Mouse (Mus musculus) heart, adult 2 months (tissue): ENCODE data around the gene Tfap4. TPM values are rescaled to one million over a fixed set of nuclear protein-coding genes. Genes with fewer than 3 reads are reported as not detected.

ENCODE experiments used
- DNase-seq, 2 experiments: peaks; one replicate each; pipeline ENCODE4 v3.0.0; 2021
- H3K27ac ChIP-seq: fragments of 200-600 bp; 2 replicates; pipeline ENCODE4 v1.8.1; 2022
- H3K27me3 ChIP-seq: fragments of 200-500 bp; 2 replicates; pipeline ENCODE4 v1.6.1; 2012; ENCODE audit warnings: mild to moderate bottlenecking, low read length, inconsistent platforms, mixed read lengths; ENCODE audit not compliant: control insufficient read depth, insufficient read depth
- H3K36me3 ChIP-seq: fragments of 200-500 bp; 2 replicates; pipeline ENCODE4 v1.6.1; 2012; ENCODE audit warnings: low read length, inconsistent platforms; ENCODE audit not compliant: control insufficient read depth, insufficient read depth
- H3K4me1 ChIP-seq: fragments of 200-500 bp; 2 replicates; pipeline ENCODE4 v1.6.1; 2011; ENCODE audit warnings: low read length; ENCODE audit not compliant: control insufficient read depth, insufficient read depth
- H3K4me3 ChIP-seq: fragments of 200-600 bp; 2 replicates; pipeline ENCODE4 v1.8.1; 2022
- H3K79me2 ChIP-seq: fragments of 200-500 bp; replicated peaks from 2 replicates; pipeline ENCODE4 v1.6.1; 2012; ENCODE audit warnings: mild to moderate bottlenecking, inconsistent platforms, low read length, moderate library complexity, mixed read lengths; ENCODE audit not compliant: control insufficient read depth, insufficient read depth
- H3K9ac ChIP-seq: fragments of 200-500 bp; 2 replicates; pipeline ENCODE4 v1.6.1; 2012; ENCODE audit warnings: low read depth, mild to moderate bottlenecking, control low read depth, inconsistent platforms, low read length, mixed read lengths
- CTCF ChIP-seq: fragments of 200-600 bp; IDR thresholded peaks from 2 replicates; pipeline ENCODE4 v1.8.1; 2022; ENCODE audit warnings: antibody characterized with exemption, mild to moderate bottlenecking, moderate library complexity
- EP300 ChIP-seq: fragments of 200-500 bp; IDR thresholded peaks from 2 replicates; pipeline ENCODE4 v1.6.1; 2011; ENCODE audit warnings: low read depth, low read length, control low read depth; ENCODE audit not compliant: insufficient read depth
- POLR2A ChIP-seq: fragments of 200-500 bp; IDR thresholded peaks from 2 replicates; pipeline ENCODE4 v1.6.1; 2011; ENCODE audit warnings: mild to moderate bottlenecking, low read depth, low read length, control low read depth; ENCODE audit not compliant: insufficient read depth
- WGBS: fragments of 180-500 bp; shearing (Covaris S2); methylation state at CpG from one replicate; pipeline ENCODE4 v1.1.7; 2018; 5-methylcytosine and 5-hydroxymethylcytosine counted together
- intact Hi-C: fragments of 180-260 bp; cut with DNase I; formaldehyde crosslinking; loops from one replicate; pipeline ENCODE4 v1.15.1; 2025
- polyA plus RNA-seq: library from polyadenylated mRNA; depleted of rRNA; stranded (reverse); fragments of >200 nt; gene quantifications from 2 replicates; pipeline ENCODE4 v1.2.3, GENCODE M21; 2012
- total RNA-seq, 2 experiments: library from RNA; stranded (reverse); gene quantifications; 2 replicates each; pipeline ENCODE4 v1.2.3; 2021

Gene Tfap4
- total and polyA plus RNA-seq, 3 experiments, result 2.4 to 3.4 (median 3.2) TPM

DNA sequence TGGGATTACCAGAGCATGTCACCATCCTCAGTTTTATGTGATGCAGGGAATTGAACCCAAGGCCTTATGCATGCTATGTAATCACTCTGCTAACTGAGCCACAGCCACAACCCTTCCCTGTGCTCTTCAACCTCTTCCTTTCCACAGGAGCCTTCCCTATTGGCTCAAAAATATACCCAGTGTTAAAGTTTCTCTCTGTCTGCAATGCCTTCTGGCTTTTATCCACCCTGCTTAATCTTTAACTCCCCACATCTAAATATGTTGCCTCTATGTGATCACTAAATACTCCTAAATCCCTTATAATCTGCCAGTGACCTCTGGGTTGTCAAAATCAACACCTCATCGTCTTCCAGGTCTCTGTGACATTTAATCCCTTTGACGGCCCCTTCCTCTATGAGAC lies 41.7 kb downstream of the Tfap4 start:
- no peak overlapping the region for H3K4me3 ChIP-seq
- H3K27ac ChIP-seq, result peak overlapping the region; percentile 1
- H3K4me1 ChIP-seq, result peaks cover 12% of the 10 kb centered on the region
- TF ChIP-seq CTCF, result no peak
- no peak for TF ChIP-seq POLR2A
- TF ChIP-seq EP300, result no peak
- 42% methylated on average over 2 of the region's 2 CpGs for WGBS
- no peaks in the 10 kb centered on the region for H3K27me3 ChIP-seq
- DNase-seq, result no peak
- no peak overlapping the region; the same call in 1 of the 2 replicates for H3K9ac ChIP-seq
- intact Hi-C loops, result no loop called here
- peaks cover 19% of the 10 kb centered on the region for H3K36me3 ChIP-seq
- H3K79me2 ChIP-seq, result no peaks in the 10 kb centered on the region

DNA sequence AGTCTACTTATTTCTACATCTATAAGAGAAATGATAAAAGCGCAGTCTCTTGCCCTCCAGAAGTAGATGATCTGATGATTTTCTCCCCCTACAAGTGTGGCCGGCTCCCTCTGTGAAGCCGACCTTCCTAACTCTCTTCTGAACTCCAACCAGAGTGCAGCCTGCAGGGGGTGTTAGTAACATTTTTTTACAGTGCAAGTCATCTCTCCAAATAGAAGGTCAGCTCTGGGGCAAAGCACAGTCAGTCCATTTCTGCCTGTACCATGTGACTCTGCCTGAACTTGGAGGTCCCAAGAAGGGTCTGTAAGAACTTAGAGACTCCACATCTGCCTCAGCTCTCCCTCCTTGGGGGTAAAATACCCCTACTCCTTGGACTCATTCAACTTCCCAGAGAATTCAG lies 45.3 kb downstream of the Tfap4 start:
- H3K4me1 ChIP-seq, result peaks cover 19% of the 10 kb centered on the region
- TF ChIP-seq EP300 (no peak), CTCF (peak; percentile 31; the same call in 1 of the 2 replicates), POLR2A (no peak)
- peaks cover 26% of the 10 kb centered on the region for H3K36me3 ChIP-seq
- H3K27ac ChIP-seq, result peak overlapping the region; percentile 68
- H3K27me3 ChIP-seq, result no peaks in the 10 kb centered on the region
- H3K4me3 ChIP-seq, result no peak overlapping the region
- peak in 1 of 2 experiments; percentile 42 for DNase-seq
- H3K9ac ChIP-seq, result peak overlapping the region; percentile 65
- no peaks in the 10 kb centered on the region for H3K79me2 ChIP-seq
- 50% methylated on average over 3 of the region's 3 CpGs for WGBS
- intact Hi-C loops, result no loop called here

DNA sequence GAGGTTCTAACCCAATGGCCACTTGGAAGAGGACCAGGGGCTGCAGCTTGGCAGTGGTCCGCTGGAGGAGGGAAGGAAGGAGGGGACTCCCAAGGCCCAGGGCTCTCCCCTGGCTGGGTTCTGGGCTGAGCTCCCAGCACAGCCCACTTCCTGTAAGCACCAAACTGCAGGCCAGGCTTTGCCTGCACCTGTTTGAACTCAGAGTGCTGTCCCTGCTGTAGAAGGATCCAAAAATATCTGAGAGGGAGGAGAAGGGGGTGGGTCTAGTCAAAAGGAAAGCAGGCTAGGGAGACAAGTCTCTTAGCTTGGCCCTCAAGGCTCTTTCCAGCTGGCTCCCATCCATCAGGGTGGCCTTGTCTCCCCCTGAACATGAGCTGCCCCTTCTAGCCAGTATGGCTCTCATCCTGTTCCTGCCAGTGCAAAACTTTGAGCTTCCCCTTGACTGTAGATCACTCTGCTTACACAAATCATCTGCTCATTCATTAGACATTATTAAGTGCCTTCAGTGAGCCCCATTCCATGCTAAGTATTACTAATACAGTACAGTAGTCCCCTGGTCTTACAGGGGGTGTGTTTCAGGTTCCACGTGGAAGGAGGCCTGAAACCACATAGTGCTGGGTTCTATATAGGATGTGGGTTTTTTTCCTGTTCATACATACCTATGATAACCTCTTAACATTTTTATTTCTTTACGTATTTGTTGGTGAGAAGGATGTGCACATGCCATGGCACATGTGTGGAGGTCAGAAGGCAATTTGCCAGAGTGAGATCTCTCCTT lies 46.8 kb downstream of the Tfap4 start:
- intact Hi-C loops, result no loop called here
- H3K4me1 ChIP-seq, result peaks cover 19% of the 10 kb centered on the region
- no peaks in the 10 kb centered on the region for H3K79me2 ChIP-seq
- peak; percentile 76 to 85 for DNase-seq
- H3K27me3 ChIP-seq, result no peaks in the 10 kb centered on the region
- no peak overlapping the region for H3K4me3 ChIP-seq
- 19% methylated on average over 3 of the region's 3 CpGs for WGBS
- TF ChIP-seq CTCF (no peak), EP300 (peak; percentile 86), POLR2A (peak; percentile 39; the same call in 1 of the 2 replicates)
- peak overlapping the region; percentile 68 for H3K27ac ChIP-seq
- H3K9ac ChIP-seq, result peak overlapping the region; percentile 42
- H3K36me3 ChIP-seq, result peaks cover 24% of the 10 kb centered on the region

DNA sequence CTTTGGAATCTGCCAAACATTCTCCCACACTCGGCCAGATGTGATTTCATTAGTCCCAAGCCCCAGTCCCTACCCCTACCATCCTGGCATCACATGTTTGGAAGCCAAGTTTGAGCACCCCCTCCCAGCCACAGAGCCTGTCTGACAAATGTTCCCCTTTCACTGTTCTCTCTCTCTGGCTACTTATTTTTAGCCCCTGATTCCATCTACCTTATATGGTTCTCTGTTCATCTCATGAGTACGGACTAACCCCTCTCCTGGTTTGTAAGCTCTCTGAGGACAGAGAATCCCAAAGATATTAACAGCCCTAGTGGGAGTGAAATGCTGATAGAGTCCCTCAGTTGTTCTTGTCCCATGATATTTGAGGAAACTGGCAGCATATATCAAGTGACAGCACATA lies 48.3 kb downstream of the Tfap4 start:
- no peak for TF ChIP-seq CTCF
- H3K27me3 ChIP-seq, result no peaks in the 10 kb centered on the region

DNA sequence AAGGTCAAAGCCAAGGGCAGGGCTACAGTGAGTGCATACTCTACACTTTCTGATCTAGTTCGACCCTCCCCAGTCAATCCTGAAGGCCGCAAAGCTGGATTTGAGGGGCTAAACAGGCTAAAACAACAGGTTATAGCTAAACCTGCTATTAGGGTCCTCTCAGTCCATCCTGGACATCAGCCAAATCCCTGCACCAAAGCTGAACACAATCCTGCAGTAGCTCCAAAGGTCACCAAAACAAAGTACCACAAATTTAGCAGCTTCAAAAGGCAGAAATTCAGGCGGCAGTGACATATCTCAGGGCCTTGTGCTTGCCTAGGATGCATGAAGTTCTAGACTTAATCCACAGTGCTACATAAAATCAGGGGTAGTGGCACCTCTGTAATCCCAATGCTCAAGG lies 53.5 kb downstream of the Tfap4 start:
- H3K36me3 ChIP-seq, result peaks cover 24% of the 10 kb centered on the region
- no peak for DNase-seq
- H3K27ac ChIP-seq, result peak overlapping the region; percentile 44
- H3K9ac ChIP-seq, result no peak overlapping the region
- H3K4me3 ChIP-seq, result no peak overlapping the region
- no peaks in the 10 kb centered on the region for H3K27me3 ChIP-seq
- peaks cover 4% of the 10 kb centered on the region; the same call in 1 of the 2 replicates for H3K4me1 ChIP-seq
- no peak for TF ChIP-seq POLR2A
- no peak for TF ChIP-seq EP300
- TF ChIP-seq CTCF, result no peak
- intact Hi-C loops, result no loop called here
- H3K79me2 ChIP-seq, result no peaks in the 10 kb centered on the region
- WGBS, result 63% methylated on average over 3 of the region's 3 CpGs

More for the DNA sequence above, 48.3 kb downstream of the Tfap4 start:
- Histone ChIP-seq H3K79me2 (no peaks in the 10 kb centered on the region), H3K4me1 (peaks cover 16% of the 10 kb centered on the region), H3K27ac (peak overlapping the region; percentile 68), H3K4me3 (no peak overlapping the region), H3K9ac (peak overlapping the region; percentile 42; the same call in 1 of the 2 replicates), H3K36me3 (peaks cover 27% of the 10 kb centered on the region)
- DNase-seq, result no peak
- 55% methylated on average over 2 of the region's 2 CpGs for WGBS
- intact Hi-C loops, result no loop called here

DNA sequence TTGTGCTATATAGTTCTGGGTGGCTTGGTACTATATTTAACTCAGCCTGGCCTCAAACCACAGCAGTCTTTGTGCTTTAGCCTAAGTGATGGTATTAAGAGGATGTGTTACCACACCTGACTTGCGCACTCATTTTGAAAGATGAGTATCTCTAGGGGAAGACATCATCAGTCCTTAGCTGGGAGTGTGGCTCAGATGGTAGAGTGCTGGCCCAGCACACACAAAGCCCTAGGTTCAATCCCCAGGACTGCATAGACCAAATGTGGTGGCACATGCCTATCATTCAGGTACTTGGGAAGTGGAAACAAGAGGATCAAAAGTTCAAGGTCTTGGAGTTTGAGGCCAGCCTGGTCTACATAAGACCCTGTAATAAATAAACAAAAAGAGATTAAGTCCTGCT lies 56.2 kb downstream of the Tfap4 start:
- Histone ChIP-seq H3K27me3 (no peaks in the 10 kb centered on the region), H3K9ac (no peak overlapping the region), H3K79me2 (no peaks in the 10 kb centered on the region), H3K27ac (no peak overlapping the region), H3K4me3 (no peak overlapping the region), H3K36me3 (peaks cover 27% of the 10 kb centered on the region), H3K4me1 (peaks cover 1% of the 10 kb centered on the region; the same call in 1 of the 2 replicates)
- no peak for TF ChIP-seq CTCF
- TF ChIP-seq POLR2A, result no peak
- no peak for TF ChIP-seq EP300
- intact Hi-C loops, result no loop called here
- no peak for DNase-seq
- 80% methylated on average over 1 of the region's 1 CpGs for WGBS
